20 mouse cellular contexts compared by ENCODE assay signal in genomic region chr13:90424541-90424940, GRCm38 (mm10).
"Had no signal": no experiment of that assay in that cellular context is flagged by ENCODE, and none has a peak within 500 bp of the region (broad histone marks: within the 10 kb centered on the region; RNA-seq: fewer than 3 reads in every experiment).

No protein-coding gene starts in this region.

- H3K36me3 ChIP-seq: liver, embryonic 13.5 days; liver, embryonic 15.5 days; midbrain, embryonic 13.5 days; neural tube, embryonic 13.5 days; neural tube, embryonic 15.5 days had no signal

- H3K4me1 ChIP-seq: liver, embryonic 13.5 days; liver, embryonic 15.5 days; megakaryocyte, embryonic 14.5 days; midbrain, embryonic 13.5 days; neural tube, embryonic 13.5 days; neural tube, embryonic 15.5 days had no signal

- H3K9ac ChIP-seq: liver, embryonic 13.5 days; liver, embryonic 15.5 days; liver, postnatal 0 days; lung, embryonic 14.5 days; midbrain, embryonic 13.5 days; neural tube, embryonic 13.5 days; neural tube, embryonic 15.5 days had no signal

- H3K4me2 ChIP-seq: liver, embryonic 13.5 days; liver, embryonic 15.5 days; lung, embryonic 14.5 days; midbrain, embryonic 11.5 days; midbrain, embryonic 13.5 days; neural tube, embryonic 13.5 days; neural tube, embryonic 15.5 days had no signal

- H3K27me3 ChIP-seq: liver, embryonic 13.5 days; liver, embryonic 15.5 days; megakaryocyte, embryonic 14.5 days; midbrain, embryonic 13.5 days; neural tube, embryonic 13.5 days; neural tube, embryonic 15.5 days had no signal

- H3K27ac ChIP-seq: liver, embryonic 13.5 days; liver, embryonic 15.5 days; macrophage; midbrain, embryonic 13.5 days; neural tube, embryonic 13.5 days; neural tube, embryonic 15.5 days had no signal

- ATAC-seq: liver, postnatal 0 days; midbrain, embryonic 13.5 days; midbrain, embryonic 16.5 days had no signal

- H3K9me3 ChIP-seq: liver, embryonic 13.5 days; liver, embryonic 15.5 days; megakaryocyte, embryonic 14.5 days; midbrain, embryonic 13.5 days; neural tube, embryonic 15.5 days had no signal

- DNase-seq: liver, embryonic 13.5 days; liver, postnatal 0 days; lung, embryonic 14.5 days; retina, postnatal 1 day; right cerebral cortex, adult 18-20 months; right cerebral cortex, postnatal 25 days; right cerebral cortex, postnatal 4 days; spleen, adult 18-20 months; thymus, adult 18-20 months; thymus, postnatal 14 days; thymus, postnatal 36 days had no signal

- H3K4me3 ChIP-seq: liver, embryonic 13.5 days; liver, embryonic 15.5 days; megakaryocyte, embryonic 14.5 days; midbrain, embryonic 13.5 days; myocyte; neural tube, embryonic 13.5 days; neural tube, embryonic 15.5 days had no signal
